Comparison of ENCODE assay signal across 13 mouse cellular contexts in genomic region chr17:75055235-75055634, GRCm38 (mm10).
"Had no signal": no experiment of that assay in that cellular context is flagged by ENCODE, and none has a peak within 500 bp of the region (broad histone marks: within the 10 kb centered on the region; RNA-seq: fewer than 3 reads in every experiment).

No protein-coding gene starts in this region.

- H3K9ac ChIP-seq: liver, embryonic 13.5 days; midbrain, embryonic 12.5 days had no signal

- H3K4me3 ChIP-seq: layer of hippocampus, adult 2 months; liver, embryonic 13.5 days; midbrain, embryonic 12.5 days had no signal

- H3K4me1 ChIP-seq: liver, embryonic 13.5 days; midbrain, embryonic 12.5 days had no signal

- ATAC-seq: midbrain, embryonic 16.5 days had no signal

- H3K9me3 ChIP-seq: liver, embryonic 13.5 days; midbrain, embryonic 12.5 days had no signal

- H3K4me2 ChIP-seq: liver, embryonic 13.5 days; midbrain, embryonic 12.5 days had no signal

- H3K27me3 ChIP-seq: liver, embryonic 13.5 days; midbrain, embryonic 12.5 days had no signal

- H3K27ac ChIP-seq: kidney, postnatal 0 days; layer of hippocampus, adult 2 months; liver, embryonic 13.5 days; midbrain, embryonic 12.5 days had no signal

- DNase-seq: kidney, adult 8-10 months; kidney, postnatal 25 days; layer of hippocampus, adult 9-11 months; liver, embryonic 13.5 days; lung, adult 2 months; lung, postnatal 14 days; lung, postnatal 4 days; thymus, adult 18-20 months; thymus, postnatal 36 days had no signal

- H3K36me3 ChIP-seq: liver, embryonic 13.5 days; midbrain, embryonic 12.5 days had no signal
